Mouse (Mus musculus): ENCODE data around the gene Fst. TPM values are rescaled to one million over a fixed set of nuclear protein-coding genes. Genes with fewer than 3 reads are reported as not detected.

The Fst gene
- 32.2 and 32.7 TPM in 2 replicates for polyA plus RNA-seq (2014; fragmentation: Nextera tagmentation; extraction: Ambion mirVana)

DNA sequence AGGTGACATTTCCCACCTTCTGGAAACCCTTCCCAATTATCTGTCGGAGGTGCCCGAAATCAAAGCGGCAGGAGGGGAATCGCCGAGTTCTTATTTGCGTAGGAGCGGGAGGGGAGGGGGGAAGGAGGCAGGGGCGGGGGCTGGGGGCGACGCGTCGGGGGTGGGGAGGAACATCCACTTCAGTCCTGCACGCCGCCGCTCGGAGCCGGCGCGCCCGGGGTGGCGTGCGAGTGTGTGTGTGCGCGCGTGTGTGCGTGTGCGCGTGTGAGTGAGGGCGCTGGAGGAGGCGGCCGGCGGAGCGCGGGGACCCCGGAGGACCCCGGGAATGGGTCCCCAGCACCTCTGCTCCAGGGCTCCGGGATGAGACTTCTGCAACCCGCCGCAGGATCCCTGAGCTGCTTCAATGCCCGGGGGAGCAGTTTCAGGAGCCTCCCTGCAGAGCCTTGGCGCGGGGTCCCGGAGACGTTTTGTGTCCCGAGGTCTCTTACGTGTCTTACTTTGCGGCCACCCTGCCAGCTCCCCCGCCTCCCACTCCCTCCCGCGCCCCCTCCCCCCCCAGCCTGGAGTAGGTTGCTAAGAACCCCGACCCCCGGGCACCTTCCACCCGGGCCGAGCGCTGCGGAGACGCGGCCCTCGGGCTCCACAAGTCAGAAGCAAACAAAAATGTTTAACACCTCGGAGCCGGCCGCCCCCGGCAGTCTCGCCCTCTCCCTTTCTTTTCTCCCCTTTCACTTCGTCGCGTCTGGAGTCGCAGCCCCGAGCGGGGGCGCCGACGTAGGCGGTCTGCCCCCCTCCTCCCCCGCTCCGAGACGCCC, at the start of gene Fst:
Gene Fst, minus strand, starts transcription at position 66 of the 815 bp plus-strand sequence.
- Histone ChIP-seq H3K27ac (replicated peaks; ENCODE audit: low read depth, low read length) (peak within 1 kb of the TSS; percentile 35; the same call in 1 of the 2 replicates), H3K4me2 (ENCODE audit: low read depth, low read length) (peak within 1 kb of the TSS; percentile 90), H3K9ac (replicated peaks; ENCODE audit: low read length) (peak within 1 kb of the TSS; percentile 55), H3K4me3 (ENCODE audit: low read depth, low read length) (peak within 1 kb of the TSS; percentile 58), H3K27me3 (ENCODE audit: control insufficient read depth, insufficient read depth, low read length) (peaks cover 9% of the 10 kb centered on the region), H3K9me3 (replicated peaks; ENCODE audit: control insufficient read depth, low read length) (no peaks in the 10 kb centered on the region), H3K4me1 (ENCODE audit: control insufficient read depth, insufficient read depth, low read length) (no peaks in the 10 kb centered on the region; the same call in 1 of the 2 replicates), H3K36me3 (replicated peaks; ENCODE audit: control insufficient read depth, insufficient read depth, low read depth, low read length) (no peaks in the 10 kb centered on the region)
- under 1% methylated on average over 41 of the region's 77 CpGs for WGBS
- peak; percentile 58 for DNase-seq (ENCODE audit: low spot score)
- peak; percentile 40 for ATAC-seq (replicated peaks; ENCODE audit: insufficient number of reproducible peaks, low FRiP score, low TSS enrichment, low read depth)

DNA sequence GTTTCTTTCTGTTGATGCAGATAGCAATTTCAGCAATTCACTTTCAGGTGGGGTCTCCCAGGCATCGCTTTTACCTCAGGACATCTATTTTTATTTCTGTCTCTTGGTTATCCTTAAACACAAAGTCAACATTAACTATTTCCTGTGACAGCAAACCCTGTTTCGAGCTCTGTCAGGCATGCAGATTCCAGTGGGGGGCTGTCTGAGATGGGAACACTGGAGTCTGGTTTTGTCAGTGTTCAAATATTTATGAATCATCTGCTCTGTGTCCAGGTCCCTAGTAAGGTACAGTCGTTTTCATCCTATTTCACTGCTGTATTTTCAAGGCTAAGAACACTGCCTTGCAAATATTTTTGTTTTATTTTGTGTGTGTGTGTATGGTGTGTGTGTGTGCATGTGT, 35.1 kb upstream of the Fst start:
- H3K27ac ChIP-seq (replicated peaks; ENCODE audit: low read depth, low read length), result no peak overlapping the region
- H3K4me1 ChIP-seq (ENCODE audit: control insufficient read depth, insufficient read depth, low read length), result no peaks in the 10 kb centered on the region
- H3K27me3 ChIP-seq (ENCODE audit: control insufficient read depth, insufficient read depth, low read length), result no peaks in the 10 kb centered on the region
- ATAC-seq (replicated peaks; ENCODE audit: insufficient number of reproducible peaks, low FRiP score, low TSS enrichment, low read depth), result no peak
- WGBS, result 71% methylated on average over 3 of the region's 3 CpGs
- no peak overlapping the region for H3K4me3 ChIP-seq (ENCODE audit: low read depth, low read length)
- no peak for DNase-seq (ENCODE audit: low spot score)
- no peak overlapping the region for H3K9ac ChIP-seq (replicated peaks; ENCODE audit: low read length)
- no peak overlapping the region for H3K4me2 ChIP-seq (ENCODE audit: low read depth, low read length)
- H3K9me3 ChIP-seq (replicated peaks; ENCODE audit: control insufficient read depth, low read length), result no peaks in the 10 kb centered on the region
- H3K36me3 ChIP-seq (replicated peaks; ENCODE audit: control insufficient read depth, insufficient read depth, low read depth, low read length), result no peaks in the 10 kb centered on the region

DNA sequence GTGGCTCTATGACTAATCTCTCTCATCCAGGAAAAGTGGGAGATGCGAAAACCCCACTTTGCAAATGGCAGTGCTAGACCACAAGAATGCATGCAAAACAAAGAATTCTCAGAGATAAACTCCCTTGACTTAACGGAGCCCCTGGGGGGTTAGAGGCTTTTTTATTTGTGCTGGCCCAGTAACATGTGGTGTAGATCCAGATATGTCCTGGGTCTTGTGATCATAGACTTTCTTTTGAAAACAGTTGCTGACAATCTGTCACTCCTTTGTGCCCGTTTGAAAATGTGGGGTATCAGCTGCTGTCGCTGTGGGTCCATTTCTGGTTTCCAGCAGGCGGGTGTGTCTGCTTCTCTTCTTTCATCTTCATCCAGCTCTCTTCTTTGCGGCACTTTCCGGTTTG, 29.4 kb upstream of the Fst start:
- Histone ChIP-seq H3K27me3 (ENCODE audit: control insufficient read depth, insufficient read depth, low read length) (no peaks in the 10 kb centered on the region), H3K4me1 (ENCODE audit: control insufficient read depth, insufficient read depth, low read length) (no peaks in the 10 kb centered on the region), H3K36me3 (replicated peaks; ENCODE audit: control insufficient read depth, insufficient read depth, low read depth, low read length) (no peaks in the 10 kb centered on the region), H3K9ac (replicated peaks; ENCODE audit: low read length) (no peak overlapping the region), H3K27ac (replicated peaks; ENCODE audit: low read depth, low read length) (no peak overlapping the region), H3K9me3 (replicated peaks; ENCODE audit: control insufficient read depth, low read length) (no peaks in the 10 kb centered on the region), H3K4me3 (ENCODE audit: low read depth, low read length) (no peak overlapping the region), H3K4me2 (ENCODE audit: low read depth, low read length) (no peak overlapping the region)
- DNase-seq (ENCODE audit: low spot score), result no peak
- 77% methylated on average over 7 of the region's 7 CpGs for WGBS
- ATAC-seq (replicated peaks; ENCODE audit: insufficient number of reproducible peaks, low FRiP score, low TSS enrichment, low read depth), result no peak

DNA sequence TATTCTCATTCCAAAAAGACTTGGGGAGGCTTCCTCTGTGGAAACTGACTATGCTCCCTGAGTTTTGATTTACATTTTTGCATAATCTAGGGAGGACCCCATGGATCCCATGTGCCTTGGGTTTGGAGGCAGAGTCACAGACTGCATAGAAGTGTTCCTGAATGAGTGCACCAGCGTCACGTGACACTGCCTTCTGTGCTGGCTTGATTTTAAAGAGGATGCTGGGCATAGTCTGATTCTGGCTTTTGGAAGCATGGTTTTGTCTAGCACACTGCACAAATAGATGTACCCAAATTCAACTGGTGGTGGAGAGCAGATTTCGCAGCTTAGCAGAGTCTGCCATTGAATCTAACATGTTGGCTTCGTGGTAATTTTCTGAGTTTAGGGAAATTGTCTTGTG, 19.6 kb upstream of the Fst start:
- no peak for ATAC-seq (replicated peaks; ENCODE audit: insufficient number of reproducible peaks, low FRiP score, low TSS enrichment, low read depth)
- Histone ChIP-seq H3K4me2 (ENCODE audit: low read depth, low read length) (no peak overlapping the region), H3K27ac (replicated peaks; ENCODE audit: low read depth, low read length) (no peak overlapping the region), H3K9me3 (replicated peaks; ENCODE audit: control insufficient read depth, low read length) (no peaks in the 10 kb centered on the region), H3K36me3 (replicated peaks; ENCODE audit: control insufficient read depth, insufficient read depth, low read depth, low read length) (no peaks in the 10 kb centered on the region), H3K9ac (replicated peaks; ENCODE audit: low read length) (no peak overlapping the region), H3K4me1 (ENCODE audit: control insufficient read depth, insufficient read depth, low read length) (no peaks in the 10 kb centered on the region), H3K4me3 (ENCODE audit: low read depth, low read length) (no peak overlapping the region), H3K27me3 (ENCODE audit: control insufficient read depth, insufficient read depth, low read length) (no peaks in the 10 kb centered on the region)
- WGBS, result 89% methylated on average over 4 of the region's 4 CpGs
- no peak for DNase-seq (ENCODE audit: low spot score)

DNA sequence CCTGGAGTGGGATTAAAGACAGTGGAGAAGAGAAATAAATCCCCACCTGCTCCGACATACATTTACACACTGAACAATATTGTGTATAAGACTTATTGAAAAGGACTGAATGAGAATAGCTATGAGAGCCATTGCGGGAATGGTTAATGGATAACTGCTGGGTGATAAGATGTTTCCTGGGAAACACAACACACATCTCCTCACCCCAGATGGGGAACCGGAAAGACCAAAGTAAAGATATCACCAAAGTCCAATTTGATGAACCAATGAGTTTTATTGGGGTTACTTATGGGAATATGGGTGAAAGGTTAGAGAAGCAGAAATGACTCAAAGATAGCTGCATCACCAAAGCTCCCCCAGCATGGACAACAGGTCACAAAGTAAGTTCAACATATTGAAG, 11.2 kb upstream of the Fst start:
- no peaks in the 10 kb centered on the region for H3K36me3 ChIP-seq (replicated peaks; ENCODE audit: control insufficient read depth, insufficient read depth, low read depth, low read length)
- WGBS, result 91% methylated on average over 3 of the region's 3 CpGs
- no peak overlapping the region for H3K9ac ChIP-seq (replicated peaks; ENCODE audit: low read length)
- ATAC-seq (replicated peaks; ENCODE audit: insufficient number of reproducible peaks, low FRiP score, low TSS enrichment, low read depth) (no peak), DNase-seq (ENCODE audit: low spot score) (no peak)
- no peak overlapping the region for H3K27ac ChIP-seq (replicated peaks; ENCODE audit: low read depth, low read length)
- H3K4me3 ChIP-seq (ENCODE audit: low read depth, low read length), result no peak overlapping the region
- H3K9me3 ChIP-seq (replicated peaks; ENCODE audit: control insufficient read depth, low read length), result no peaks in the 10 kb centered on the region
- no peak overlapping the region for H3K4me2 ChIP-seq (ENCODE audit: low read depth, low read length)
- H3K4me1 ChIP-seq (ENCODE audit: control insufficient read depth, insufficient read depth, low read length), result no peaks in the 10 kb centered on the region
- H3K27me3 ChIP-seq (ENCODE audit: control insufficient read depth, insufficient read depth, low read length), result no peaks in the 10 kb centered on the region

DNA sequence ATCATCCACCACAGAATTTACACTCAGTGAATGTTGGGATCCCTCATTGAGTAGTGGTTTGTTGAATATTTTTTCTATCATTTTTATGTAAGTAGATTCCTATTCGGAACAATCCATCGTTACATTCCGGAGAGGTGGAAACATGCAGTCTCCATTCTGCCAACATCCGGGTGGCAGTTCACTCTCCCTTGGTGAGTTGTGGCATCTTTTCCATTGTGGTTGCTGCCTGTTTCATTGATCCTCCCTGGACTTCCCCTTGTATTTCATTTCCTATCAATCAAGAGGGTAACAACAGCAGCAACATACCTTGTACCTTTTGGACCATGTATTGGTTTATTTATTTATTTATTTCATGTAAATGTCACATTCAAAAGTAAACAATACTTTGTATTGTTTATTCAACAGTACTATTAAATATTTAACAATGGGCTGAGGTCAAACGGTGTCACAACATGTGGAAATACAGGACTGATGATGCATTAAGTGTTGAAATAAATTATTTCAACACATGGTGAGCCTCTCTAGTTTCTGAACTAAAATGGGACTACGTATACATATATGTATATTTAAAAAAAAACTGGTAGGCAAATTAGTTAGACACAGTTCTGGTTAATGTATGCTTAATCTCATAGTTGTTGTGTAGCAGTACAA, 7.6 kb upstream of the Fst start:
- Histone ChIP-seq H3K9me3 (replicated peaks; ENCODE audit: control insufficient read depth, low read length) (no peaks in the 10 kb centered on the region), H3K27me3 (ENCODE audit: control insufficient read depth, insufficient read depth, low read length) (no peaks in the 10 kb centered on the region), H3K4me1 (ENCODE audit: control insufficient read depth, insufficient read depth, low read length) (no peaks in the 10 kb centered on the region), H3K9ac (replicated peaks; ENCODE audit: low read length) (no peak overlapping the region), H3K4me3 (ENCODE audit: low read depth, low read length) (no peak overlapping the region), H3K4me2 (ENCODE audit: low read depth, low read length) (no peak overlapping the region), H3K27ac (replicated peaks; ENCODE audit: low read depth, low read length) (no peak overlapping the region), H3K36me3 (replicated peaks; ENCODE audit: control insufficient read depth, insufficient read depth, low read depth, low read length) (no peaks in the 10 kb centered on the region)
- DNase-seq (ENCODE audit: low spot score) (no peak), ATAC-seq (replicated peaks; ENCODE audit: insufficient number of reproducible peaks, low FRiP score, low TSS enrichment, low read depth) (no peak)
- 93% methylated on average over 6 of the region's 6 CpGs for WGBS

DNA sequence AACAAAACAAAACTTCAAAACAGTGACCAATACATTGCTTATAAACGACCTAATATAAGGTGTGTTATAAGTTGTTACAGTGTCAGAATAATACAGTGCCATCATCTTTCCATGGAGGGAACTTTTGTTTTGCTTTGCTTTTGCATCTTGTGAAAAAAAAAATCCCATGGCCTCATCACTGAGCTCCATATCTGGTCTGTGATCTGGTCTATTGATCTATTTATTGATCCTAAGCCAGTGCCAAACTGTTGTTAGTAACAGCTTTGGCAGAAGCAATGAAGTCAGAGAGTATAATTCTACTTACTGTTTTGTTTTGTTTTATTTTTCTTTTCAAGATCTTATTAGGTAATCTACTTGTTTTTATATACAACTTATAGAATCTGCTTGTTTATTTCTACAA, 6.6 kb upstream of the Fst start:
- WGBS, result 76% methylated on average over 1 of the region's 1 CpGs
- Histone ChIP-seq H3K27ac (replicated peaks; ENCODE audit: low read depth, low read length) (no peak overlapping the region), H3K4me1 (ENCODE audit: control insufficient read depth, insufficient read depth, low read length) (no peaks in the 10 kb centered on the region), H3K9ac (replicated peaks; ENCODE audit: low read length) (no peak overlapping the region), H3K36me3 (replicated peaks; ENCODE audit: control insufficient read depth, insufficient read depth, low read depth, low read length) (no peaks in the 10 kb centered on the region), H3K4me3 (ENCODE audit: low read depth, low read length) (no peak overlapping the region), H3K9me3 (replicated peaks; ENCODE audit: control insufficient read depth, low read length) (no peaks in the 10 kb centered on the region), H3K27me3 (ENCODE audit: control insufficient read depth, insufficient read depth, low read length) (no peaks in the 10 kb centered on the region), H3K4me2 (ENCODE audit: low read depth, low read length) (no peak overlapping the region)
- DNase-seq (ENCODE audit: low spot score) (no peak), ATAC-seq (replicated peaks; ENCODE audit: insufficient number of reproducible peaks, low FRiP score, low TSS enrichment, low read depth) (no peak)

DNA sequence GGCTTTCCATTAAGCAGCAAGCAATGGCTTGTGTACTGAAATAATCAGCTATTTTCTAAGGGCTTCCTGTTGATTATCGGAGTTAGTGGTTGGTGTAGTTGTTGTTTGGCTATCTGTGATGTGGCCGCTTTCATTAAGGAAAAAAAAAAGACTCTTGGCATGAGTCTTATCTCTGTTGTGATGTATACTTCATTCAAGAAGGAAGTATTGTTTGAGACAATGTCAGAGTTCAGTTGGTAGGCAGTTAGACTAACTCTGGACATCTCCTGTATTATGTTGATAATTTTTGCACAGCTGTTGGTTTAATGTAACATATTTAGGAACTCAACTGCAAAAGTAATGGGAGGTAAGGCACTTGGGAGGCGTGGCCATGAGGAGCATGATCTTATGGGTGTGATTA, 6.1 kb upstream of the Fst start:
- no peak overlapping the region for H3K9ac ChIP-seq (replicated peaks; ENCODE audit: low read length)
- H3K4me3 ChIP-seq (ENCODE audit: low read depth, low read length), result no peak overlapping the region
- no peak overlapping the region for H3K4me2 ChIP-seq (ENCODE audit: low read depth, low read length)
- H3K36me3 ChIP-seq (replicated peaks; ENCODE audit: control insufficient read depth, insufficient read depth, low read depth, low read length), result no peaks in the 10 kb centered on the region
- H3K9me3 ChIP-seq (replicated peaks; ENCODE audit: control insufficient read depth, low read length), result no peaks in the 10 kb centered on the region
- ATAC-seq (replicated peaks; ENCODE audit: insufficient number of reproducible peaks, low FRiP score, low TSS enrichment, low read depth) (no peak), DNase-seq (ENCODE audit: low spot score) (no peak)
- no peaks in the 10 kb centered on the region for H3K4me1 ChIP-seq (ENCODE audit: control insufficient read depth, insufficient read depth, low read length)
- H3K27me3 ChIP-seq (ENCODE audit: control insufficient read depth, insufficient read depth, low read length), result no peaks in the 10 kb centered on the region
- 93% methylated on average over 3 of the region's 3 CpGs for WGBS
- no peak overlapping the region for H3K27ac ChIP-seq (replicated peaks; ENCODE audit: low read depth, low read length)

Measured in embryonic facial prominence, embryonic 11.5 days (tissue).